Mouse (Mus musculus): ENCODE measurements around the gene Pappa. TPM values are rescaled to one million over a fixed set of nuclear protein-coding genes. Genes with fewer than 3 reads are reported as not detected.

The Pappa gene
- total and polyA plus RNA-seq, 3 experiments: not detected

DNA sequence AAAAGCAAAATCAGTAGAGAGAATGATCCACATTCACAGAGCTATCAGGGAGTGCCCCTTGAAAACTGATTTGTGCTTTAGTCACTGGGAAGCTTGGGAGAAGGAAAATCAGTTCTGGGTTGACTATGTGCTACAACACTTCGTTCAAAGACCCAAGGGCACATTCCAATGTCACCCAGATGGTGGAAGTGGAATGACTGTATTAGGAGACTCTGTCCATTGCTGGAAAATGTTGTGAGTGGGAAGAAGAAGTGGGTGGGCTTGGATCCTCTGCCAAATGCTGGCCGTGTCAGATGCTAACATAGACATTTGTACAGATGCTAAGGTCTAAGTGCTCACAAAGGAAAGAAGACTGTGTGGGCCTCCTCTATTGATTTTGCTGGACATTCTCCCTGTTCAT is 29.6 kb downstream of the Pappa start:
- H3K27me3 ChIP-seq (replicated peaks): no peaks in the 10 kb centered on the region
- H3K27ac ChIP-seq (ENCODE audit: insufficient read depth, low read depth): no peak overlapping the region
- H3K36me3 ChIP-seq (replicated peaks in 1 of 2; ENCODE audit: control insufficient read depth in 1 of 2, insufficient read depth in 1 of 2, low read length in 1 of 2): no peaks in the 10 kb centered on the region
- H3K79me2 ChIP-seq (replicated peaks; ENCODE audit: control insufficient read depth, extremely low read depth, insufficient read depth, poor library complexity, severe bottlenecking): no peaks in the 10 kb centered on the region
- H3K4me3 ChIP-seq (replicated peaks in 1 of 3; ENCODE audit: low read depth in 2 of 3, low read length in 2 of 3, poor library complexity in 1 of 3): no peak overlapping the region
- in situ Hi-C loops (cut with MboI; ENCODE audit: low pct_ligation_motif_present, low pct_unique_long_range_greater_than_20kb, low sequenced_read_pairs): no loop called here
- TF ChIP-seq TBP (conservative IDR thresholded peaks at IDR 0.05; ENCODE audit: low read depth, low read length) (no peak), CHD1 (IDR thresholded peaks at IDR 0.05; ENCODE audit: low read depth, low read length) (no peak), EP300 (IDR thresholded peaks at IDR 0.05; ENCODE audit: low read length) (no peak), IRF4 (IDR thresholded peaks at IDR 0.05; ENCODE audit: low read depth, low read length) (no peak), UBTF (IDR thresholded peaks at IDR 0.05; ENCODE audit: low read depth, low read length) (no peak)
- no peak for DNase-seq (ENCODE audit: extremely low read depth)
- dilution Hi-C loops (cut with MboI; ENCODE audit: extremely low pct_ligation_motif_present, extremely low pct_unique_long_range_greater_than_20kb, low sequenced_read_pairs): no loop called here
- H3K9me3 ChIP-seq (replicated peaks; ENCODE audit: low read length): peaks cover 54% of the 10 kb centered on the region
- no peak overlapping the region for H3K9ac ChIP-seq (ENCODE audit: insufficient read depth, low read depth)
- no peak overlapping the region for H3K4me2 ChIP-seq (ENCODE audit: insufficient read depth, low read depth, poor library complexity, severe bottlenecking)
- no peaks in the 10 kb centered on the region for H3K4me1 ChIP-seq (ENCODE audit: control insufficient read depth in 1 of 2, insufficient read depth in 2 of 2)

DNA sequence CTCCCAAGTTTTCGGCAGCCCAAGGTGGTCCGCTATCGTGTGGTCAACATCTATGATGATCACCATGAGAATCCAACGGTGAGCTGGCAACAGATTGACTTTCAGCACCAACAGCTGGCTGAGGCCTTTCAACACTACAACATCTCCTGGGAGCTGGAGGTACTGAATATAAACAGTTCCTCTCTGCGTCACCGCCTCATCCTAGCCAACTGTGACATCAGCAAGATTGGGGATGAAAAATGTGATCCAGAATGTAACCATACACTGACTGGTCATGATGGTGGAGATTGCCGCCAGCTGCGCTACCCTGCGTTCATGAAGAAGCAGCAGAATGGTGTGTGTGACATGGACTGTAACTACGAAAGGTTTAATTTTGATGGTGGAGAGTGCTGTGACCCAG is 32.3 kb downstream of the Pappa start:
- H3K36me3 ChIP-seq (replicated peaks in 1 of 2; ENCODE audit: control insufficient read depth in 1 of 2, insufficient read depth in 1 of 2, low read length in 1 of 2): no peaks in the 10 kb centered on the region
- DNase-seq (ENCODE audit: extremely low read depth): no peak
- TF ChIP-seq CHD2 (IDR thresholded peaks at IDR 0.05; ENCODE audit: low read length) (no peak), MYC (IDR thresholded peaks at IDR 0.05; ENCODE audit: low read depth, low read length) (no peak), RCOR1 (conservative IDR thresholded peaks at IDR 0.05; ENCODE audit: low read depth, low read length) (no peak), NRF1 (IDR thresholded peaks at IDR 0.05; ENCODE audit: low read depth, low read length) (no peak), ZMIZ1 (IDR thresholded peaks at IDR 0.05; ENCODE audit: low read depth, low read length) (no peak), BHLHE40 (IDR thresholded peaks at IDR 0.05; ENCODE audit: low read depth, low read length) (no peak), MXI1 (IDR thresholded peaks at IDR 0.05; ENCODE audit: low read depth, low read length) (no peak), USF1 (IDR thresholded peaks at IDR 0.05; ENCODE audit: low read depth, low read length) (no peak), IRF4 (IDR thresholded peaks at IDR 0.05; ENCODE audit: low read depth, low read length) (no peak), PAX5 (IDR thresholded peaks at IDR 0.05; ENCODE audit: low read length) (no peak), ZNF384 (IDR thresholded peaks at IDR 0.05; ENCODE audit: low read depth, low read length) (no peak), ELF1 (IDR thresholded peaks at IDR 0.05; ENCODE audit: low read depth, low read length) (no peak), SMC3 (IDR thresholded peaks at IDR 0.05; ENCODE audit: low read depth, low read length) (no peak), MEF2A (IDR thresholded peaks at IDR 0.05; ENCODE audit: borderline replicate concordance, low read depth, low read length) (no peak), HCFC1 (IDR thresholded peaks at IDR 0.05; ENCODE audit: low read depth, low read length) (no peak)
- H3K27ac ChIP-seq (ENCODE audit: insufficient read depth, low read depth): no peak overlapping the region
- H3K4me2 ChIP-seq (ENCODE audit: insufficient read depth, low read depth, poor library complexity, severe bottlenecking): no peak overlapping the region
- dilution Hi-C loops (cut with MboI; ENCODE audit: extremely low pct_ligation_motif_present, extremely low pct_unique_long_range_greater_than_20kb, low sequenced_read_pairs) (no loop called here), in situ Hi-C loops (cut with MboI; ENCODE audit: low pct_ligation_motif_present, low pct_unique_long_range_greater_than_20kb, low sequenced_read_pairs) (no loop called here)
- peaks cover 53% of the 10 kb centered on the region for H3K9me3 ChIP-seq (replicated peaks; ENCODE audit: low read length)
- H3K4me1 ChIP-seq (ENCODE audit: control insufficient read depth in 1 of 2, insufficient read depth in 2 of 2): no peaks in the 10 kb centered on the region
- H3K9ac ChIP-seq (ENCODE audit: insufficient read depth, low read depth): no peak overlapping the region
- no peak overlapping the region for H3K4me3 ChIP-seq (replicated peaks in 1 of 3; ENCODE audit: low read depth in 2 of 3, low read length in 2 of 3, poor library complexity in 1 of 3)
- H3K79me2 ChIP-seq (replicated peaks; ENCODE audit: control insufficient read depth, extremely low read depth, insufficient read depth, poor library complexity, severe bottlenecking): no peaks in the 10 kb centered on the region; the same call in 1 of the 2 replicates
- H3K27me3 ChIP-seq (replicated peaks): no peaks in the 10 kb centered on the region
